In genomic region chr6:29985504-29985903, GRCm38 (mm10) we compare ENCODE assay signal across 8 mouse cellular contexts.
DNase-seq lines count a peak whose midpoint lies in the region; ATAC-seq and TF ChIP-seq lines count a peak whose summit lies in the region.

No protein-coding gene starts in this region.

- no peak for TF ChIP-seq CTCF in G1E (IDR thresholded peaks at IDR 0.05; ENCODE audit: low read depth, low read length)

- no peaks in the 10 kb centered on the region for H3K9me3 ChIP-seq in heart, embryonic 14.5 days (ENCODE audit: control insufficient read depth, low read length)
- no peaks in the 10 kb centered on the region for H3K9me3 ChIP-seq in G1E (replicated peaks)
- H3K9me3 ChIP-seq in forebrain, embryonic 16.5 days (ENCODE audit: control insufficient read depth, low read length), result no peaks in the 10 kb centered on the region

- no peak for ATAC-seq in heart, embryonic 14.5 days (ENCODE audit: insufficient number of reproducible peaks, insufficient read depth, low FRiP score, low read depth)
- ATAC-seq in G1E (ENCODE audit: extremely low read depth, insufficient number of reproducible peaks, low FRiP score, poor library complexity, severe bottlenecking), result no peak
- no peak for ATAC-seq in forebrain, embryonic 16.5 days

- under 1% methylated on average over 14 of the region's 14 CpGs for WGBS in heart, embryonic 14.5 days
- WGBS in forebrain, embryonic 16.5 days, result under 1% methylated on average over 14 of the region's 14 CpGs
- WGBS in macrophage (ENCODE audit: missing documents), result 5% methylated on average over 14 of the region's 14 CpGs

- H3K9ac ChIP-seq in heart, embryonic 14.5 days (ENCODE audit: low read length), result peak overlapping the region; percentile 69
- H3K9ac ChIP-seq in forebrain, embryonic 16.5 days (replicated peaks; ENCODE audit: low read depth, low read length), result peak overlapping the region; percentile 54

- H3K36me3 ChIP-seq in heart, embryonic 14.5 days (ENCODE audit: control insufficient read depth, insufficient read depth, low read length), result no peaks in the 10 kb centered on the region
- H3K36me3 ChIP-seq in G1E (replicated peaks) (no peaks in the 10 kb centered on the region), macrophage (ENCODE audit: inconsistent target) (no peaks in the 10 kb centered on the region)
- H3K36me3 ChIP-seq in forebrain, embryonic 16.5 days (ENCODE audit: control insufficient read depth, insufficient read depth), result no peaks in the 10 kb centered on the region

- H3K4me2 ChIP-seq in heart, embryonic 14.5 days (ENCODE audit: low read length), result peak overlapping the region; percentile 97
- peak overlapping the region; percentile 91 for H3K4me2 ChIP-seq in forebrain, embryonic 16.5 days (ENCODE audit: low read length)

- H3K27me3 ChIP-seq in heart, embryonic 14.5 days (ENCODE audit: control insufficient read depth, insufficient read depth, low read length), result peaks cover 3% of the 10 kb centered on the region; the same call in 1 of the 2 replicates
- H3K27me3 ChIP-seq in G1E (ENCODE audit: insufficient read depth, low read length), result peaks cover 14% of the 10 kb centered on the region
- no peaks in the 10 kb centered on the region for H3K27me3 ChIP-seq in forebrain, embryonic 16.5 days (replicated peaks; ENCODE audit: control insufficient read depth, insufficient read depth, low read length)

- DNase-seq in heart, postnatal 4 days, result no peak
- no peak for DNase-seq in G1E (ENCODE audit: low spot score)
- no peak for DNase-seq in spleen, postnatal 10 days (ENCODE audit: low spot score in 2 of 2)
- DNase-seq in layer of hippocampus, adult 18-20 months (ENCODE audit: low spot score in 2 of 2), result no peak
- no peak for DNase-seq in kidney, adult 8-10 months

- no peaks in the 10 kb centered on the region for H3K79me2 ChIP-seq in macrophage (ENCODE audit: inconsistent target)

- H3K4me1 ChIP-seq in heart, embryonic 14.5 days (ENCODE audit: control insufficient read depth in 2 of 2, insufficient read depth in 2 of 2, low read length in 2 of 2), result no peaks in the 10 kb centered on the region
- peaks cover 13% of the 10 kb centered on the region for H3K4me1 ChIP-seq in G1E (ENCODE audit: insufficient read depth, low read depth, low read length)
- H3K4me1 ChIP-seq in forebrain, embryonic 16.5 days (replicated peaks; ENCODE audit: control insufficient read depth, insufficient read depth, low read length), result peaks cover 6% of the 10 kb centered on the region

- H3K27ac ChIP-seq in heart, embryonic 14.5 days (replicated peaks in 1 of 2; ENCODE audit: control insufficient read depth in 1 of 2, insufficient read depth in 1 of 2, low read depth in 2 of 2, low read length in 2 of 2), result peak overlapping the region in 1 of 2 experiments; percentile 20; a peak in 1 of 4 replicates
- H3K27ac ChIP-seq in forebrain, embryonic 16.5 days (ENCODE audit: low read length), result no peak overlapping the region
- no peak overlapping the region for H3K27ac ChIP-seq in macrophage

- H3K4me3 ChIP-seq in heart, embryonic 14.5 days (ENCODE audit: control insufficient read depth in 1 of 2, insufficient read depth in 1 of 2, low read depth in 1 of 2, low read length in 2 of 2), result peak overlapping the region; percentile 54 to 61
- H3K4me3 ChIP-seq in G1E (ENCODE audit: low read depth, low read length), result peak overlapping the region; percentile 68
- H3K4me3 ChIP-seq in forebrain, embryonic 16.5 days (replicated peaks; ENCODE audit: low read length), result peak overlapping the region; percentile 55
- H3K4me3 ChIP-seq in macrophage (ENCODE audit: inconsistent target), result peak overlapping the region; percentile 39
